Mouse (Mus musculus) lung, postnatal 0 days (tissue): ENCODE measurements around the gene Mgmt. TPM values are rescaled to one million over a fixed set of nuclear protein-coding genes. Genes with fewer than 3 reads are reported as not detected.
A peak's percentile ranks its signal among the peaks of the same experiment; 100 is the strongest.

ENCODE experiments used
- ATAC-seq: fragments of 200-750 bp; cut with Nextera tagmentation; 2 replicates; pipeline ENCODE4 v1.8.0; 2017; ENCODE audit warnings: moderate library complexity
- DNase-seq: peaks from one replicate; pipeline ENCODE4 v3.0.0-alpha.2; 2016; ENCODE audit warnings: low spot score
- H3K27ac ChIP-seq: fragments of 300-500 bp; sonication (generic); 2 replicates; pipeline ENCODE4 v1.5.1; 2014; ENCODE audit warnings: antibody characterized with exemption, mild to moderate bottlenecking, low read length, mixed read lengths
- H3K27me3 ChIP-seq: fragments of 300-500 bp; sonication (generic); replicated peaks from 2 replicates; pipeline ENCODE4 v1.6.1; 2014; ENCODE audit warnings: low read length, mixed read lengths; ENCODE audit not compliant: insufficient read depth
- H3K36me3 ChIP-seq: fragments of 300-500 bp; sonication (generic); 2 replicates; pipeline ENCODE4 v1.6.1; 2014; ENCODE audit warnings: low read length, mixed read lengths; ENCODE audit not compliant: insufficient read depth
- H3K4me1 ChIP-seq: fragments of 300-500 bp; sonication (generic); 2 replicates; pipeline ENCODE4 v1.6.1; 2014; ENCODE audit warnings: antibody characterized with exemption, low read depth, low read length, mixed read lengths; ENCODE audit not compliant: insufficient read depth
- H3K4me2 ChIP-seq: fragments of 300-500 bp; sonication (generic); replicated peaks from 2 replicates; pipeline ENCODE4 v1.6.1; 2014; ENCODE audit warnings: low read depth, mild to moderate bottlenecking, low read length, moderate library complexity, mixed read lengths
- H3K4me3 ChIP-seq: fragments of 300-500 bp; sonication (generic); 2 replicates; pipeline ENCODE4 v1.5.1; 2014; ENCODE audit warnings: low read depth, low read length
- H3K9ac ChIP-seq: fragments of 300-500 bp; sonication (generic); replicated peaks from 2 replicates; pipeline ENCODE4 v1.6.1; 2014; ENCODE audit warnings: low read depth, mild to moderate bottlenecking
- H3K9me3 ChIP-seq: fragments of 300-500 bp; sonication (generic); 2 replicates; pipeline ENCODE4 v1.6.1; 2016; ENCODE audit warnings: low read length, mixed read lengths
- CTCF ChIP-seq: IDR thresholded peaks from 2 replicates; pipeline ENCODE4 v1.5.1; 2016; ENCODE audit warnings: antibody characterized with exemption, mild to moderate bottlenecking
- EP300 ChIP-seq: IDR thresholded peaks from 2 replicates; pipeline ENCODE4 v1.6.1; 2016; ENCODE audit warnings: antibody characterized with exemption, mild to moderate bottlenecking, control low read depth
- WGBS: fragments of 180-500 bp; shearing (Covaris S2); extraction: QIAGEN DNeasy Blood & Tissue Kit; methylation state at CpG from one replicate; pipeline ENCODE4 v1.1.7; 2014; 5-methylcytosine and 5-hydroxymethylcytosine counted together
- polyA plus RNA-seq: library from polyadenylated mRNA; unstranded; fragments of >200 nt; fragmentation: Nextera tagmentation; extraction: Ambion mirVana; gene quantifications from 2 replicates; pipeline ENCODE4 v1.2.1, GENCODE M21; 2015

The Mgmt gene
- polyA plus RNA-seq, 1 experiment from 2014 or later, result 1.8 TPM

GRCm38 (mm10) chr7:137035916-137036315 is 141.5 kb downstream of the Mgmt start:
- no peaks in the 10 kb centered on the region for H3K36me3 ChIP-seq
- no peak overlapping the region for H3K4me3 ChIP-seq
- H3K27ac ChIP-seq, result no peak overlapping the region
- no peak overlapping the region for H3K9ac ChIP-seq
- no peak overlapping the region for H3K4me2 ChIP-seq
- TF ChIP-seq EP300 (no peak), CTCF (no peak)
- ATAC-seq, result no peak
- H3K4me1 ChIP-seq, result peaks cover 8% of the 10 kb centered on the region; the same call in 1 of the 2 replicates
- H3K27me3 ChIP-seq, result no peaks in the 10 kb centered on the region
- 62% methylated on average over 5 of the region's 5 CpGs for WGBS
- no peaks in the 10 kb centered on the region for H3K9me3 ChIP-seq
- DNase-seq, result no peak

GRCm38 (mm10) chr7:137037471-137037870 is 143.1 kb downstream of the Mgmt start:
- Histone ChIP-seq H3K36me3 (no peaks in the 10 kb centered on the region), H3K27ac (no peak overlapping the region), H3K4me3 (no peak overlapping the region), H3K4me2 (no peak overlapping the region), H3K27me3 (no peaks in the 10 kb centered on the region), H3K9ac (no peak overlapping the region), H3K9me3 (no peaks in the 10 kb centered on the region), H3K4me1 (peaks cover 8% of the 10 kb centered on the region; the same call in 1 of the 2 replicates)
- WGBS, result 53% methylated on average over 4 of the region's 4 CpGs
- TF ChIP-seq CTCF, result no peak
- TF ChIP-seq EP300, result no peak
- peak; percentile 58 for DNase-seq
- ATAC-seq, result peak; percentile 79

GRCm38 (mm10) chr7:137037872-137038271 is 143.5 kb downstream of the Mgmt start:
- peak; percentile 79 for ATAC-seq
- TF ChIP-seq CTCF (no peak), EP300 (no peak)
- Histone ChIP-seq H3K4me1 (peaks cover 8% of the 10 kb centered on the region; the same call in 1 of the 2 replicates), H3K27ac (no peak overlapping the region), H3K4me3 (no peak overlapping the region), H3K9me3 (no peaks in the 10 kb centered on the region), H3K9ac (no peak overlapping the region), H3K4me2 (no peak overlapping the region), H3K36me3 (no peaks in the 10 kb centered on the region), H3K27me3 (no peaks in the 10 kb centered on the region)
- 34% methylated on average over 5 of the region's 5 CpGs for WGBS
- DNase-seq, result peak; percentile 52

- no peak for ATAC-seq
- no peak for TF ChIP-seq EP300
These were observed 144.0 kb downstream of the Mgmt start for GRCm38 (mm10) chr7:137038311-137038945.

GRCm38 (mm10) chr7:137038946-137039320 is 144.5 kb downstream of the Mgmt start:
- H3K27ac ChIP-seq, result no peak overlapping the region
- H3K27me3 ChIP-seq, result no peaks in the 10 kb centered on the region
- no peak overlapping the region for H3K4me3 ChIP-seq
- 55% methylated on average over 7 of the region's 7 CpGs for WGBS
- H3K4me1 ChIP-seq, result peaks cover 8% of the 10 kb centered on the region; the same call in 1 of the 2 replicates
- ATAC-seq, result no peak
- no peak for TF ChIP-seq EP300
- no peak for TF ChIP-seq CTCF
- no peaks in the 10 kb centered on the region for H3K36me3 ChIP-seq
- no peaks in the 10 kb centered on the region for H3K9me3 ChIP-seq
- H3K9ac ChIP-seq, result no peak overlapping the region
- H3K4me2 ChIP-seq, result 0 out of 2 replicates have a peak overlapping the region, but pooled peaks have one; percentile 14
- DNase-seq, result no peak

More at GRCm38 (mm10) chr7:137038311-137038945, 144.0 kb downstream of the Mgmt start:
- DNase-seq, result peak; percentile 24
- Histone ChIP-seq H3K27me3 (no peaks in the 10 kb centered on the region), H3K9me3 (no peaks in the 10 kb centered on the region), H3K4me2 (0 out of 2 replicates have a peak overlapping the region, but pooled peaks have one; percentile 14), H3K4me1 (peaks cover 8% of the 10 kb centered on the region; the same call in 1 of the 2 replicates), H3K4me3 (no peak overlapping the region), H3K36me3 (no peaks in the 10 kb centered on the region), H3K9ac (no peak overlapping the region), H3K27ac (no peak overlapping the region)
- 35% methylated on average over 10 of the region's 10 CpGs for WGBS

GRCm38 (mm10) chr7:137040646-137041045 is 146.2 kb downstream of the Mgmt start:
- peaks cover 8% of the 10 kb centered on the region; the same call in 1 of the 2 replicates for H3K4me1 ChIP-seq
- no peak overlapping the region for H3K27ac ChIP-seq
- no peaks in the 10 kb centered on the region for H3K36me3 ChIP-seq
- no peaks in the 10 kb centered on the region for H3K27me3 ChIP-seq
- ATAC-seq, result no peak
- WGBS, result 42% methylated on average over 8 of the region's 8 CpGs
- no peak overlapping the region for H3K4me2 ChIP-seq
- DNase-seq, result no peak
- no peak overlapping the region for H3K9ac ChIP-seq
- no peaks in the 10 kb centered on the region for H3K9me3 ChIP-seq
- TF ChIP-seq EP300, result no peak
- no peak for TF ChIP-seq CTCF
- H3K4me3 ChIP-seq, result no peak overlapping the region
